Mouse (Mus musculus): ENCODE results near the gene Olig1. TPM values are rescaled to one million over a fixed set of nuclear protein-coding genes. Genes with fewer than 3 reads are reported as not detected.

The Olig1 gene
- polyA plus RNA-seq, 1 experiment from 2014 or later: 0.14 TPM

GRCm38 (mm10) chr16:91305512-91306111 is 36.0 kb downstream of the Olig1 start:
- ATAC-seq (ENCODE audit: low FRiP score, low TSS enrichment): no peak
- H3K27me3 ChIP-seq (ENCODE audit: insufficient read depth, low read length): peaks cover 60% of the 10 kb centered on the region
- no peaks in the 10 kb centered on the region; the same call in 1 of the 2 replicates for H3K4me1 ChIP-seq (ENCODE audit: insufficient read depth, low read length)
- no peak overlapping the region for H3K27ac ChIP-seq (ENCODE audit: low read length)
- WGBS: 75% methylated on average over 16 of the region's 16 CpGs
- no peak overlapping the region for H3K9ac ChIP-seq (replicated peaks; ENCODE audit: low read length)
- H3K36me3 ChIP-seq (ENCODE audit: insufficient read depth, low read length): no peaks in the 10 kb centered on the region
- no peak overlapping the region for H3K4me3 ChIP-seq (ENCODE audit: low read length)
- H3K4me2 ChIP-seq (replicated peaks; ENCODE audit: low read depth, low read length): no peak overlapping the region
- H3K9me3 ChIP-seq (ENCODE audit: low read length): no peaks in the 10 kb centered on the region

- H3K4me3 ChIP-seq (ENCODE audit: low read length): no peak overlapping the region
- no peaks in the 10 kb centered on the region for H3K36me3 ChIP-seq (ENCODE audit: insufficient read depth, low read length)
- 46% methylated on average over 3 of the region's 3 CpGs for WGBS
- no peak overlapping the region for H3K27ac ChIP-seq (ENCODE audit: low read length)
- ATAC-seq (ENCODE audit: low FRiP score, low TSS enrichment): no peak
- H3K9ac ChIP-seq (replicated peaks; ENCODE audit: low read length): no peak overlapping the region
- H3K27me3 ChIP-seq (ENCODE audit: insufficient read depth, low read length): peaks cover 56% of the 10 kb centered on the region
- peaks cover 6% of the 10 kb centered on the region; the same call in 1 of the 2 replicates for H3K4me1 ChIP-seq (ENCODE audit: insufficient read depth, low read length)
- H3K9me3 ChIP-seq (ENCODE audit: low read length): no peaks in the 10 kb centered on the region
- H3K4me2 ChIP-seq (replicated peaks; ENCODE audit: low read depth, low read length): no peak overlapping the region
Measured at GRCm38 (mm10) chr16:91309872-91310271, 40.3 kb downstream of the Olig1 start.

GRCm38 (mm10) chr16:91312921-91313320 is 43.3 kb downstream of the Olig1 start:
- ATAC-seq (ENCODE audit: low FRiP score, low TSS enrichment): no peak
- Histone ChIP-seq H3K4me2 (replicated peaks; ENCODE audit: low read depth, low read length) (no peak overlapping the region), H3K9me3 (ENCODE audit: low read length) (no peaks in the 10 kb centered on the region), H3K4me1 (ENCODE audit: insufficient read depth, low read length) (peaks cover 6% of the 10 kb centered on the region; the same call in 1 of the 2 replicates), H3K27me3 (ENCODE audit: insufficient read depth, low read length) (peaks cover 52% of the 10 kb centered on the region), H3K36me3 (ENCODE audit: insufficient read depth, low read length) (no peaks in the 10 kb centered on the region), H3K9ac (replicated peaks; ENCODE audit: low read length) (no peak overlapping the region), H3K27ac (ENCODE audit: low read length) (no peak overlapping the region), H3K4me3 (ENCODE audit: low read length) (no peak overlapping the region)
- WGBS: 60% methylated on average over 6 of the region's 7 CpGs

DNA sequence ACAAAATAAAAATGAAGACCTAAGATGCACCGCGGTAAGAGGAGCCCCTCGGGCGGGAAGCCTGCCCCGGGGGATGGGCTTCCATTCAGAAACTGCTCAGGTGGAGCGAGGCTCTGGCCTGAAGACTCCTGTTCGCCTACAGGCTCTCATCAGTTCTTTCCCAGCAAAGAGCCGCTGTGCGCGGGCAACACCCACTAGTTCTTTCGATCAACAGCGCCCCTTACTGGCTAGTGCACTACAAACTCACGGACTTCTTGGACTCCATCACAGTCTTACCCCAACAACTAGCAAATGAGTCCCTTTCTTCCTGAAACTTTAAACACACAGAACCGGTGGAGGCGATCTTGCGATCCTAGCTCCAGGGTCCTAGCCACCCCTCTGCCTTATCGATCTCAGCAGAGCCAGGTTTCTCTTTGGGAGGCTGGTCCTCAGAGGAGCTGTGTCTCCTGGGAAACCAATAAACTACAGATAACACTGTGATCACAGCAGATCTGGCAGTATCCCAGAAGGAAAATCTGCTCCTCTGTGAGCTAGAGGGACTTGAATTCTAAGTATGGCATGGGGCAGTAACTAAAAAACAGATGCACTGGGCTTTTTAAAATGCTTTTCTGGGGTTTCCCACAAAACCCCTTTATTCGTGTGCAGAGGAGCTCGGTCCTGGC is 44.7 kb downstream of the Olig1 start:
- H3K36me3 ChIP-seq (ENCODE audit: insufficient read depth, low read length): no peaks in the 10 kb centered on the region
- H3K27ac ChIP-seq (ENCODE audit: low read length): no peak overlapping the region
- WGBS: 10% methylated on average over 19 of the region's 19 CpGs
- H3K27me3 ChIP-seq (ENCODE audit: insufficient read depth, low read length): peaks cover 58% of the 10 kb centered on the region
- no peak overlapping the region for H3K4me2 ChIP-seq (replicated peaks; ENCODE audit: low read depth, low read length)
- H3K4me3 ChIP-seq (ENCODE audit: low read length): no peak overlapping the region
- H3K9ac ChIP-seq (replicated peaks; ENCODE audit: low read length): no peak overlapping the region
- peaks cover 6% of the 10 kb centered on the region; the same call in 1 of the 2 replicates for H3K4me1 ChIP-seq (ENCODE audit: insufficient read depth, low read length)
- ATAC-seq (ENCODE audit: low FRiP score, low TSS enrichment): peak; percentile 67
- no peaks in the 10 kb centered on the region for H3K9me3 ChIP-seq (ENCODE audit: low read length)

DNA sequence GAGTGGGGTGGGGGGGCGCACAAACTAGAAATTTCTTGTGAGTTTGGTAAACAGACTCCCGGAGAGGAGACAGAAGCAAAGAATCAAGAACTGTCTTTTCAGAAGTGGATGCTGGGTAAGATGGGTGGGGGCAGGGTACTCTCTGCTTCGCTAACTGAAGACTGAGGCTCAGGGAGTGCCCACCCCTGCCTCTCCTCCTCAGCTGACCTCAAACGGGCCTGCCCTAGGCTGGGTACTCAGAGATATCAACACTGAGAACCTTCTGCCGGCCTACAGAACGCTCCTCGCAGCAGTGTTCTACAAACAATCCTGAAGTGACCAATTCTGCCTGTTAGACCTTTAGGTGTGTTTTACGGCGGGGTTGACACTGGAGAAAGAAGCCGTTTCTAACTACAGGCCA is 50.6 kb downstream of the Olig1 start:
- ATAC-seq (ENCODE audit: low FRiP score, low TSS enrichment): no peak
- Histone ChIP-seq H3K4me1 (ENCODE audit: insufficient read depth, low read length) (no peaks in the 10 kb centered on the region), H3K36me3 (ENCODE audit: insufficient read depth, low read length) (no peaks in the 10 kb centered on the region), H3K4me3 (ENCODE audit: low read length) (no peak overlapping the region), H3K4me2 (replicated peaks; ENCODE audit: low read depth, low read length) (no peak overlapping the region), H3K27ac (ENCODE audit: low read length) (no peak overlapping the region), H3K9me3 (ENCODE audit: low read length) (no peaks in the 10 kb centered on the region), H3K9ac (replicated peaks; ENCODE audit: low read length) (no peak overlapping the region), H3K27me3 (ENCODE audit: insufficient read depth, low read length) (peaks cover 46% of the 10 kb centered on the region)
- 46% methylated on average over 10 of the region's 10 CpGs for WGBS

GRCm38 (mm10) chr16:91320608-91321007 is 51.0 kb downstream of the Olig1 start:
- Histone ChIP-seq H3K9ac (replicated peaks; ENCODE audit: low read length) (no peak overlapping the region), H3K4me2 (replicated peaks; ENCODE audit: low read depth, low read length) (no peak overlapping the region), H3K36me3 (ENCODE audit: insufficient read depth, low read length) (no peaks in the 10 kb centered on the region), H3K27me3 (ENCODE audit: insufficient read depth, low read length) (peaks cover 42% of the 10 kb centered on the region), H3K4me3 (ENCODE audit: low read length) (no peak overlapping the region), H3K27ac (ENCODE audit: low read length) (no peak overlapping the region), H3K4me1 (ENCODE audit: insufficient read depth, low read length) (no peaks in the 10 kb centered on the region), H3K9me3 (ENCODE audit: low read length) (no peaks in the 10 kb centered on the region)
- 61% methylated on average over 15 of the region's 15 CpGs for WGBS
- ATAC-seq (ENCODE audit: low FRiP score, low TSS enrichment): no peak

Other genes with a start within 250 kb of the Olig1 start
- gene Paxbp1, start 225.2 kb upstream of the Olig1 start, polyA plus RNA-seq (2015; fragmentation: Nextera tagmentation; extraction: Ambion mirVana): 51.4 and 54.5 TPM in 2 replicates
- gene 4932438H23Rik, start 174.7 kb upstream of the Olig1 start, polyA plus RNA-seq (2015; fragmentation: Nextera tagmentation; extraction: Ambion mirVana): 0.09 TPM in 1 of 2 replicates, not detected in the other
- gene Olig2, start 44.3 kb upstream of the Olig1 start, polyA plus RNA-seq (2015; fragmentation: Nextera tagmentation; extraction: Ambion mirVana): not detected in 2 replicates
- gene Ifnar2, start 103.0 kb downstream of the Olig1 start, polyA plus RNA-seq (2015; fragmentation: Nextera tagmentation; extraction: Ambion mirVana): 55.5 and 56.2 TPM in 2 replicates
- not detected in 2 replicates for gene Gm21970, start 121.9 kb downstream of the Olig1 start, polyA plus RNA-seq (2015; fragmentation: Nextera tagmentation; extraction: Ambion mirVana)
- 38.8 and 45.1 TPM in 2 replicates for gene Il10rb, start 136.4 kb downstream of the Olig1 start, polyA plus RNA-seq (2015; fragmentation: Nextera tagmentation; extraction: Ambion mirVana)
- 67.3 and 71.8 TPM in 2 replicates for gene Ifnar1, start 215.5 kb downstream of the Olig1 start, polyA plus RNA-seq (2015; fragmentation: Nextera tagmentation; extraction: Ambion mirVana)

Measured in kidney, embryonic 16.5 days (tissue).